Mouse (Mus musculus): ENCODE data around the gene Borcs7. TPM values are rescaled to one million over a fixed set of nuclear protein-coding genes. Genes with fewer than 3 reads are reported as not detected.
A peak's percentile ranks its signal among the peaks of the same experiment; 100 is the strongest.

Gene Borcs7
- polyA plus RNA-seq (2016; fragmentation: Nextera tagmentation; extraction: Ambion mirVana) = 13.7 and 13.9 TPM in 2 replicates

- WGBS = 2% methylated on average over 44 of the region's 44 CpGs
- peak within 1 kb of the TSS; percentile 71 for H3K4me3 ChIP-seq
- no peaks in the 10 kb centered on the region for H3K27me3 ChIP-seq (ENCODE audit: poor library complexity, severe bottlenecking)
- H3K9me3 ChIP-seq = no peaks in the 10 kb centered on the region
- peak within 1 kb of the TSS; percentile 97 for H3K27ac ChIP-seq
- H3K4me1 ChIP-seq = peaks cover 13% of the 10 kb centered on the region
- peak; percentile 88 for DNase-seq (ENCODE audit: extremely low spot score, low spot score)
- H3K36me3 ChIP-seq (replicated peaks) = peaks cover 6% of the 10 kb centered on the region; the same call in 1 of the 2 replicates
Observed at GRCm38 (mm10) chr19:46689460-46690372, at the start of gene Borcs7. Borcs7 (plus strand) TSS chr19:46689906.

- H3K27ac ChIP-seq = no peak overlapping the region
Observed at GRCm38 (mm10) chr19:46640780-46641179, 48.9 kb upstream of the Borcs7 start.

GRCm38 (mm10) chr19:46641420-46642085, 48.2 kb upstream of the Borcs7 start:
- Histone ChIP-seq H3K4me3 (no peak overlapping the region), H3K4me1 (peaks cover 75% of the 10 kb centered on the region), H3K27me3 (ENCODE audit: poor library complexity, severe bottlenecking) (no peaks in the 10 kb centered on the region), H3K27ac (peak overlapping the region; percentile 76), H3K9me3 (no peaks in the 10 kb centered on the region), H3K36me3 (replicated peaks) (peaks cover 50% of the 10 kb centered on the region)
- DNase-seq (ENCODE audit: extremely low spot score, low spot score) = no peak
- whole genome bisulfite sequencing = 81% methylated on average over 19 of the region's 19 CpGs

More at GRCm38 (mm10) chr19:46640780-46641179, 48.9 kb upstream of the Borcs7 start:
- whole genome bisulfite sequencing = 92% methylated on average over 8 of the region's 8 CpGs
- no peaks in the 10 kb centered on the region for H3K9me3 ChIP-seq
- H3K4me1 ChIP-seq = peaks cover 75% of the 10 kb centered on the region
- H3K27me3 ChIP-seq (ENCODE audit: poor library complexity, severe bottlenecking) = no peaks in the 10 kb centered on the region
- no peak overlapping the region for H3K4me3 ChIP-seq
- H3K36me3 ChIP-seq (replicated peaks) = peaks cover 42% of the 10 kb centered on the region
- no peak for DNase-seq (ENCODE audit: extremely low spot score, low spot score)

- 83% methylated on average over 22 of the region's 22 CpGs for WGBS
- Histone ChIP-seq H3K36me3 (replicated peaks) (peaks cover 54% of the 10 kb centered on the region), H3K27ac (peak overlapping the region; percentile 76), H3K4me3 (no peak overlapping the region), H3K9me3 (no peaks in the 10 kb centered on the region), H3K4me1 (peaks cover 79% of the 10 kb centered on the region), H3K27me3 (ENCODE audit: poor library complexity, severe bottlenecking) (no peaks in the 10 kb centered on the region)
- no peak for DNase-seq (ENCODE audit: extremely low spot score, low spot score)
Observed at GRCm38 (mm10) chr19:46642136-46642753, 47.5 kb upstream of the Borcs7 start.

- Histone ChIP-seq H3K4me1 (peaks cover 78% of the 10 kb centered on the region), H3K9me3 (no peaks in the 10 kb centered on the region), H3K27me3 (ENCODE audit: poor library complexity, severe bottlenecking) (no peaks in the 10 kb centered on the region), H3K27ac (peak overlapping the region; percentile 76; the same call in 1 of the 2 replicates), H3K4me3 (no peak overlapping the region), H3K36me3 (replicated peaks) (peaks cover 49% of the 10 kb centered on the region)
- WGBS = 88% methylated on average over 5 of the region's 5 CpGs
- no peak for DNase-seq (ENCODE audit: extremely low spot score, low spot score)
Observed at GRCm38 (mm10) chr19:46643236-46643635, 46.5 kb upstream of the Borcs7 start.

GRCm38 (mm10) chr19:46644343-46644792, 45.3 kb upstream of the Borcs7 start:
- Histone ChIP-seq H3K4me3 (no peak overlapping the region), H3K27ac (peak overlapping the region; percentile 66), H3K9me3 (no peaks in the 10 kb centered on the region), H3K36me3 (replicated peaks) (peaks cover 54% of the 10 kb centered on the region), H3K4me1 (peaks cover 74% of the 10 kb centered on the region), H3K27me3 (ENCODE audit: poor library complexity, severe bottlenecking) (no peaks in the 10 kb centered on the region)
- WGBS = 78% methylated on average over 10 of the region's 10 CpGs
- no peak for DNase-seq (ENCODE audit: extremely low spot score, low spot score)

- no peak overlapping the region for H3K4me3 ChIP-seq
- no peaks in the 10 kb centered on the region for H3K9me3 ChIP-seq
- peak overlapping the region; percentile 66 for H3K27ac ChIP-seq
- peaks cover 67% of the 10 kb centered on the region for H3K4me1 ChIP-seq
- 50% methylated on average over 12 of the region's 12 CpGs for WGBS
- DNase-seq (ENCODE audit: extremely low spot score, low spot score) = no peak
- H3K36me3 ChIP-seq (replicated peaks) = peaks cover 52% of the 10 kb centered on the region
- H3K27me3 ChIP-seq (ENCODE audit: poor library complexity, severe bottlenecking) = no peaks in the 10 kb centered on the region
Observed at GRCm38 (mm10) chr19:46644793-46645602, 44.7 kb upstream of the Borcs7 start.

- Histone ChIP-seq H3K27me3 (ENCODE audit: poor library complexity, severe bottlenecking) (no peaks in the 10 kb centered on the region), H3K9me3 (no peaks in the 10 kb centered on the region), H3K4me1 (peaks cover 64% of the 10 kb centered on the region)
Observed at GRCm38 (mm10) chr19:46646041-46646481, 43.6 kb upstream of the Borcs7 start.

GRCm38 (mm10) chr19:46647254-46647653, 42.5 kb upstream of the Borcs7 start:
- H3K27ac ChIP-seq = 0 out of 2 replicates have a peak overlapping the region, but pooled peaks have one; percentile 66
- peaks cover 52% of the 10 kb centered on the region for H3K4me1 ChIP-seq
- WGBS = 88% methylated on average over 3 of the region's 3 CpGs
- no peaks in the 10 kb centered on the region for H3K9me3 ChIP-seq
- H3K27me3 ChIP-seq (ENCODE audit: poor library complexity, severe bottlenecking) = no peaks in the 10 kb centered on the region
- H3K4me3 ChIP-seq = no peak overlapping the region
- H3K36me3 ChIP-seq (replicated peaks) = peaks cover 55% of the 10 kb centered on the region
- DNase-seq (ENCODE audit: extremely low spot score, low spot score) = no peak

More at GRCm38 (mm10) chr19:46646041-46646481, 43.6 kb upstream of the Borcs7 start:
- WGBS = 79% methylated on average over 12 of the region's 12 CpGs
- Histone ChIP-seq H3K36me3 (replicated peaks) (peaks cover 51% of the 10 kb centered on the region), H3K4me3 (no peak overlapping the region), H3K27ac (peak overlapping the region; percentile 66; the same call in 1 of the 2 replicates)
- DNase-seq (ENCODE audit: extremely low spot score, low spot score) = no peak

- H3K27me3 ChIP-seq (ENCODE audit: poor library complexity, severe bottlenecking) = no peaks in the 10 kb centered on the region
- no peak overlapping the region for H3K27ac ChIP-seq
- no peak overlapping the region for H3K4me3 ChIP-seq
- peaks cover 61% of the 10 kb centered on the region for H3K36me3 ChIP-seq (replicated peaks)
- WGBS = 90% methylated on average over 8 of the region's 8 CpGs
- DNase-seq (ENCODE audit: extremely low spot score, low spot score) = no peak
- no peaks in the 10 kb centered on the region for H3K9me3 ChIP-seq
- peaks cover 46% of the 10 kb centered on the region for H3K4me1 ChIP-seq
Observed at GRCm38 (mm10) chr19:46647850-46648249, 41.9 kb upstream of the Borcs7 start.

- Histone ChIP-seq H3K4me1 (peaks cover 39% of the 10 kb centered on the region), H3K9me3 (no peaks in the 10 kb centered on the region), H3K36me3 (replicated peaks) (peaks cover 68% of the 10 kb centered on the region), H3K4me3 (no peak overlapping the region), H3K27ac (no peak overlapping the region), H3K27me3 (ENCODE audit: poor library complexity, severe bottlenecking) (no peaks in the 10 kb centered on the region)
- DNase-seq (ENCODE audit: extremely low spot score, low spot score) = no peak
- 97% methylated on average over 14 of the region's 14 CpGs for WGBS
Observed at GRCm38 (mm10) chr19:46648565-46648964, 41.1 kb upstream of the Borcs7 start.

- H3K4me1 ChIP-seq = no peaks in the 10 kb centered on the region
- H3K9me3 ChIP-seq = no peaks in the 10 kb centered on the region
- WGBS = 95% methylated on average over 5 of the region's 5 CpGs
- H3K4me3 ChIP-seq = no peak overlapping the region
- no peak overlapping the region for H3K27ac ChIP-seq
- peaks cover 78% of the 10 kb centered on the region for H3K36me3 ChIP-seq (replicated peaks)
- DNase-seq (ENCODE audit: extremely low spot score, low spot score) = no peak
- H3K27me3 ChIP-seq (ENCODE audit: poor library complexity, severe bottlenecking) = no peaks in the 10 kb centered on the region
Observed at GRCm38 (mm10) chr19:46653188-46653587, 36.5 kb upstream of the Borcs7 start.
